Mouse (Mus musculus): ENCODE data around the gene Zfp865.

GRCm38 (mm10) chr7:5053456-5054179 lies 33.4 kb downstream of the Zfp865 start:
- TF ChIP-seq CTCF (IDR thresholded peaks at IDR 0.05) (no peak), EP300 (IDR thresholded peaks at IDR 0.05; ENCODE audit: insufficient read depth, low read depth, low read length) (no peak), POLR2A (IDR thresholded peaks at IDR 0.05; ENCODE audit: insufficient read depth, low read depth, low read length) (no peak)

Measured in heart, adult 2 months (tissue).